Mouse (Mus musculus) mouse trophoblast stem cell (cell line): ENCODE data around the gene Vmn1r42.
"Not testable (repeated sequence)": the region's sequence is repeated elsewhere in the genome, so short reads cannot be mapped to it uniquely, and the experiment has no call there.

Experiments
- in situ Hi-C, 2 experiments: fragments of 300-500 bp; cut with MseI, MboI; formaldehyde crosslinking; loops; 2 replicates in 1 of 2; 3 replicates in 1 of 2; pipeline ENCODE4 v1.15.1; 2025

The Vmn1r42 gene

GRCm38 (mm10) chr6:89876313-89876712 is at the start of gene Vmn1r42, which contains the start of gene Vmn1r43:
Gene Vmn1r42, minus strand, starts transcription at chr6:89876413.
Gene Vmn1r43, minus strand, starts transcription at chr6:89876413.
- in situ Hi-C loops: not testable (repeated sequence)

DNA sequence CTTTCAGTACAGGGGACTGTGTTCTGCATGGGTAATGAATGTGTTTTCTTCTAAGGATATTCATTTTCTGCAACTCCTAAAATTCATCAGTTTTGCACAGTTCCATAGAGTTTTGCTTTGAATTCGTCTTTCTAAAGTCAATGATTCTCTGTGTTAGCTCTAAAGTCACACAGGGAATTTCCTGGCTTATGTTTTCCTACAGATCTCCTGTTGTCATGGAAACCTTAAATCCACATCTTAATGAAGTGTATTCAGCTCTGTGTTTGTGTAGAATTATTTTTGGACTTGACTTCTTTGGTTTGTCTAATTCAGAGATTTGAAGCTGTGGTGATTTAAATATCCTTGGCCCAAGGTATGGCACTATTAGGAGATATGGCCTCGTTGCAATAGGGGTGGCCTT is 7.6 kb upstream of the Vmn1r42 start:
- in situ Hi-C loops: loop anchor here in 1 of 2 experiments (5.0 kb wide), 1 partner anchor 83 kb away; the partner anchor contains the start of gene Vmn1r46

DNA sequence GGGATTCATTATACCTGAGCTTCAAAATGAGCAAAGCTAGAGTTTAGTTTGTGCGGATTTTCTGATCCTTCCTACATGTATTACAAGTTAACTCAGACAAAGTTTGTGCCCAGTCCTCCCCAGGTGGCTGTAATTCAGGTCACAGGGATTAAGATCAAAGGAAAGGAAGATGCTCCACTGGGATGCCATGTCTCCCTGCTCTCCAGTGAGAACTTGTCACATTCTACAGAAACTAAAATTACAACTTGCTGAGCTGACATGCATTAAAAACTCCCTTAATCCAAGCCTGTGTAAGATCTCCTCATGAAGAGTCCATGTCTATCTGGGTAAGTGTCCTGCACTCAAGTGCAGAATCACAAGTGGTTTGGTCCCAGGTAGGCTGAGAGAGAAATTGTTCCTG is 7.1 kb upstream of the Vmn1r42 start, which contains the start of gene Vmn1r44:
Vmn1r44 (plus strand) TSS at position 301 of the 400 bp plus-strand sequence.
- in situ Hi-C loops: loop anchor here in 1 of 2 experiments (5.0 kb wide), 1 partner anchor 84 kb away; the partner anchor contains the start of gene Vmn1r46

GRCm38 (mm10) chr6:89880867-89881266 is 4.7 kb upstream of the Vmn1r42 start:
- in situ Hi-C loops: loop anchor here in 1 of 2 experiments (5.0 kb wide), 1 partner anchor 86 kb away; the partner anchor contains the start of gene Vmn1r46

DNA sequence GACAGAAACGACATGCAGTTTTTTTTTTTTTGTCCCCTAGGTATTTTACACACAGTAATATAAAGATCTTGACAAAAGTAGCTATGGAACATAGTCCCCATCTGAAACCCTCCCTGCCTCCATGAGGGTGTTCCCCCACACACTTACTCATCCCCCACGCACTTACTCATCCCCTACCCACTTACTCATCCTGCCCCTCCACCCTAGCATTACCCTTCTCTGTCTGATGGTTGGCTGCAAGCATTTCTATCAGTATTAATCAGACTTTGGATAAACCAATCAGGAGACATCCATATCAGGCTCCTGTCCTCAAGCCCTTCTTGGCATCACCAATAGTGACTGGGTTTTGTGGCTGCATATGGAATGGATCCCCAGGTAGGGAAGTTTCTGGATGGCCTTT is 750 bp upstream of the Vmn1r42 start:
- in situ Hi-C loops: no loop called here

DNA sequence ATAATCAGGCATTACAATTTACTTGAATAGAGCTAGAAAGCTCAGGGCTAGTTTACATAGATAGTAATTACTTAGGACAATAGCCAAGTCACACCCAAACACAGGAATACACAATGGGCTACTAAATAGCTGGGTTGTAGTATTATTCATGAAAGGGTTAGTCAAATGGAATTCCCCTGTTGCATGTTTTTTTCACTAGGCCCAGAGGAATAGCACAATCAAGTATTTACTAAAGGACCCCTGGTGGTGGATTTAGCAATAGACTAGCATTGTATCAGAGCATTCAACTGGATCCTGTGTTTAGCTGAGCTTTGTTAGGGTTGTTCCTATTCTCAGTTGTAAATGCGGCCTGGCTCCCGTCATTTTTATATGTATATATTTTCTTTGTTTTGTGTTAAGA is 8.2 kb downstream of the Vmn1r42 start:
- in situ Hi-C loops: no loop called here

- in situ Hi-C loops: no loop called here
Measured at GRCm38 (mm10) chr6:89867276-89867675, 8.9 kb downstream of the Vmn1r42 start.

- in situ Hi-C loops: no loop called here
Measured at GRCm38 (mm10) chr6:89863792-89864191, 12.4 kb downstream of the Vmn1r42 start.

DNA sequence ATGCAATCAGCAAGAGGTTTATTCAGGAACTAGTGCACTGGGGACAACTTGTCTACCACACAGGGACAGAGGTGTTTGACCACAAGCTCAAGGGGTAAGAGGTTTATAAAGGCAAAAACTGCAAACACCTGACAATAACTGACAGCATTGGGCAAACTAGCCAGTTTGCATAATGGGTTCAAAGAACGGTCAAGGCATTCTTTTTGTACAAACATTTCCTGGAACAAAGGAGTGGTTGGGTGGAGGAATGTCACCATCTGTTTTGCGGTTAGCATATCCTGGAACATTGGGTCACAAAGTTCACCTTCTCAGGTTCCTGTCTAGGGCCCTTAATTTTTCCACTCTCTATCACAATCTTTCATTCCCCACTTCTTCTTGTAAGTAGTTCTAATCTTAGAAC is 16.4 kb downstream of the Vmn1r42 start:
- in situ Hi-C loops: no loop called here

DNA sequence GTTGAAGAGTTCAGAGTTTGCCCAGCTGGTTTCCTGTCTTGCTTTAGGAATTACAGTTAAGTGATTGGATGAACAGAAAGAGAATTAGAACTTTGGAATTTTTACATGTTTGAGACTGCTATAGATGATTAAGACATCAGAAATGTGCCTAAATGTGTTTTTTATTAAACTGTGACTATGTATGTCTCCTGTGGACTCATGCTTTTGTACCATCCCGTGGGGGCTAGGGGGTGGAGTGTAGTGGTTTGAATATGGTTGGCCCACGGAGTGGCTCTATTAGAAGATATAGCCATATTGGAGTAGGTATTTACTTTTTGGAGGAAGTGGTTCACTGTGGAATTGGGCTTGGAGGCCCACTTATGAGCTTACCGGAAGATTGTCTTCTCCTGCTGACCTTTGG is 18.7 kb downstream of the Vmn1r42 start:
- in situ Hi-C loops: no loop called here
